Mouse (Mus musculus): ENCODE measurements around the gene Gm21760. TPM values are rescaled to one million over a fixed set of nuclear protein-coding genes. Genes with fewer than 3 reads are reported as not detected.

Gm21760 gene
- polyA plus RNA-seq (2017; shearing (Covaris generic)) = not detected

DNA sequence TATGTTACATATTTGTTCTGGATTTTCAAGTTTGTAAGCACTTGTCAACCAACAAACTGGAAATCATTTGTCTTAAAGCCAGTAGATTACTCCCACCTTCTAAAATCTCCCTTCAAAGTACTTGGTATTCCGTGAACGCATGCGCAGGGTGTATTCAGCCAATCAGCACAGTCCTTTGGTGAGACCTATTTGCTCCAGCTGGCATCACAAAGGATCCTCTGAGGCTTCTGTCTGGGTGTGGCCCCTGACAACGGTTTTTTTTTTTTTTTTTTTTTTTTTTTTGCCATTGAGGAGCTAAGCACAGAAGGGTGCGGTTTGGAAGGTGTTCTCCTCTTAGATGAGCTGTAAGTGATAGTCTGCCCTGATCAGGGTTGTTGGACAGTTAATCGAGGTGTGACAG is at the start of gene Gm21760:
TSS of gene Gm21760 (plus strand) at position 301 of the 400 bp plus-strand sequence.

